Mouse (Mus musculus) granulocyte monocyte progenitor cell, adult 5-6 weeks (primary cell): ENCODE data around the gene Atp1a2. TPM values are rescaled to one million over a fixed set of nuclear protein-coding genes. Genes with fewer than 3 reads are reported as not detected.

Source experiments
- ATAC-seq: replicated peaks from 2 replicates; pipeline ENCODE4 v1.8.0; 2016; ENCODE audit warnings: mild to moderate bottlenecking, moderate TSS enrichment, inconsistent platforms; ENCODE audit not compliant: poor library complexity, severe bottlenecking
- total RNA-seq, 2 experiments: library from RNA; stranded (forward) in 1 of 2; stranded (reverse) in 1 of 2; fragments of 200-712, 200-1000 nt in 1 of 2; fragments of >200 nt in 1 of 2; fragmentation: Nextera tagmentation in 1 of 2; gene quantifications; 2 replicates each; pipeline ENCODE4 v1.2.3; 2014 to 2017

Gene Atp1a2
- not detected in 2 replicates for total RNA-seq (2014; fragmentation: Nextera tagmentation)
- total RNA-seq (2017), result not detected in 2 replicates

- no peak for ATAC-seq
Observed at GRCm38 (mm10) chr1:172297611-172298537, at the start of gene Atp1a2. Gene Atp1a2, minus strand, starts transcription at chr1:172298064.

- ATAC-seq, result peak; percentile 52
Observed at GRCm38 (mm10) chr1:172347382-172347781, 49.5 kb upstream of the Atp1a2 start.

GRCm38 (mm10) chr1:172346707-172347106 lies 48.8 kb upstream of the Atp1a2 start:
- ATAC-seq, result no peak

GRCm38 (mm10) chr1:172344820-172345219 lies 47.0 kb upstream of the Atp1a2 start:
- no peak for ATAC-seq

- ATAC-seq, result no peak
Observed at GRCm38 (mm10) chr1:172343914-172344313, 46.0 kb upstream of the Atp1a2 start.

- no peak for ATAC-seq
Observed at GRCm38 (mm10) chr1:172342729-172343128, 44.9 kb upstream of the Atp1a2 start.

GRCm38 (mm10) chr1:172341386-172341785 lies 43.5 kb upstream of the Atp1a2 start:
- ATAC-seq, result no peak

- peak; percentile 89 for ATAC-seq
Observed at GRCm38 (mm10) chr1:172340729-172341321, 43.0 kb upstream of the Atp1a2 start, which contains the start of gene Kcnj10. Gene Kcnj10, plus strand, starts transcription at chr1:172341210.

- no peak for ATAC-seq
Observed at GRCm38 (mm10) chr1:172337411-172338185, 39.7 kb upstream of the Atp1a2 start.

GRCm38 (mm10) chr1:172335804-172336203 lies 37.9 kb upstream of the Atp1a2 start:
- ATAC-seq, result peak; percentile 73

GRCm38 (mm10) chr1:172333512-172333911 lies 35.6 kb upstream of the Atp1a2 start:
- no peak for ATAC-seq

- ATAC-seq, result no peak
Observed at GRCm38 (mm10) chr1:172332925-172333324, 35.1 kb upstream of the Atp1a2 start.

- peak; percentile 66 for ATAC-seq
Observed at GRCm38 (mm10) chr1:172331422-172331947, 33.6 kb upstream of the Atp1a2 start.

- no peak for ATAC-seq
Observed at GRCm38 (mm10) chr1:172329616-172330015, 31.8 kb upstream of the Atp1a2 start.

GRCm38 (mm10) chr1:172329131-172329530 lies 31.3 kb upstream of the Atp1a2 start, which contains the start of gene Kcnj9:
Gene Kcnj9, minus strand, starts transcription at chr1:172329318.
- ATAC-seq, result no peak

GRCm38 (mm10) chr1:172328461-172328860 lies 30.6 kb upstream of the Atp1a2 start:
- no peak for ATAC-seq

GRCm38 (mm10) chr1:172328041-172328440 lies 30.2 kb upstream of the Atp1a2 start:
- no peak for ATAC-seq

- ATAC-seq, result no peak
Observed at GRCm38 (mm10) chr1:172327206-172328001, 29.5 kb upstream of the Atp1a2 start.

- no peak for ATAC-seq
Observed at GRCm38 (mm10) chr1:172326684-172327083, 28.8 kb upstream of the Atp1a2 start.
